ENCODE assay signal across 13 mouse cellular contexts in the genomic region with DNA sequence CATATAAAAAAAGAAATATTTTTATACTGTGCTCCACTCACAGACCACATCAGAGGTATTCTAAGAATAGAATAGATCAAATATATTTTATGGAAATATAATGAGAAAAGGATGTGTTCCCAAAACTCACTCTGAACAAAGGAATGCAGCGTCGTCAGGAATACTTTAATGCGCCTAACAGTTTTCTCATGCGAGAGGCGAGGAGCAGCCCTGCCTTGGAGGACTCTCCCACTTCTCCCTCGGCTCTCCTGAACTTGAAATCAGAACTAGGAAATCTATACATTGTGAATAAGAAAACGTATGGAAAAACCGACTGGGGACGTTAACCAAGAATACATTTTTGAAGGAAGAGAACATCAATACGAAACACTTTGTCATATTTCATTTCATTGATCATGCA.
"Had no signal": no experiment of that assay in that cellular context is flagged by ENCODE, and none has a peak within 500 bp of the region (broad histone marks: within the 10 kb centered on the region; RNA-seq: fewer than 3 reads in every experiment).

No protein-coding gene starts in this region.

- H3K36me3 ChIP-seq: kidney, embryonic 15.5 days; liver, embryonic 13.5 days; lung, embryonic 15.5 days; midbrain, embryonic 15.5 days; neural tube, embryonic 12.5 days had no signal

- H3K27me3 ChIP-seq: kidney, embryonic 15.5 days; liver, embryonic 13.5 days; lung, embryonic 15.5 days; megakaryocyte, embryonic 14.5 days; midbrain, embryonic 15.5 days; neural tube, embryonic 12.5 days had no signal

- H3K9ac ChIP-seq: kidney, embryonic 15.5 days; liver, embryonic 13.5 days; liver, postnatal 0 days; lung, embryonic 15.5 days; midbrain, embryonic 15.5 days; neural tube, embryonic 12.5 days had no signal

- H3K9me3 ChIP-seq: kidney, embryonic 15.5 days; liver, embryonic 13.5 days; lung, embryonic 15.5 days; megakaryocyte, embryonic 14.5 days; midbrain, embryonic 15.5 days; neural tube, embryonic 12.5 days had no signal

- H3K4me2 ChIP-seq: kidney, embryonic 15.5 days; liver, embryonic 13.5 days; lung, embryonic 15.5 days; midbrain, embryonic 11.5 days; midbrain, embryonic 15.5 days; neural tube, embryonic 12.5 days had no signal

- H3K27ac ChIP-seq: kidney, embryonic 15.5 days; liver, embryonic 13.5 days; lung, embryonic 15.5 days; macrophage; midbrain, embryonic 15.5 days; neural tube, embryonic 12.5 days had no signal

- DNase-seq: kidney, postnatal 25 days; liver; liver, embryonic 13.5 days; liver, postnatal 0 days; lung, postnatal 14 days; thymus, postnatal 14 days had no signal

- ATAC-seq: liver, postnatal 0 days; midbrain, embryonic 15.5 days had no signal

- H3K4me3 ChIP-seq: kidney, embryonic 15.5 days; liver, embryonic 13.5 days; lung, embryonic 15.5 days; megakaryocyte, embryonic 14.5 days; midbrain, embryonic 15.5 days; neural tube, embryonic 12.5 days had no signal

- H3K4me1 ChIP-seq: kidney, embryonic 15.5 days; liver, embryonic 13.5 days; lung, embryonic 15.5 days; midbrain, embryonic 15.5 days; neural tube, embryonic 12.5 days had no signal
